Mouse (Mus musculus): ENCODE results near the gene C77080. TPM values are rescaled to one million over a fixed set of nuclear protein-coding genes. Genes with fewer than 3 reads are reported as not detected.
"Not testable (repeated sequence)": the region's sequence is repeated elsewhere in the genome, so short reads cannot be mapped to it uniquely, and the experiment has no call there.

Gene C77080
- polyA plus RNA-seq, 1 experiment from 2014 or later, result 3.6 TPM

GRCm38 (mm10) chr4:129220376-129221089 lies 40.7 kb downstream of the C77080 start:
- Histone ChIP-seq H3K27ac (ENCODE audit: low read depth, low read length) (no peak overlapping the region), H3K9me3 (replicated peaks; ENCODE audit: control insufficient read depth, low read length) (no peaks in the 10 kb centered on the region), H3K4me1 (ENCODE audit: control insufficient read depth, insufficient read depth, low read length) (peaks cover 4% of the 10 kb centered on the region; the same call in 1 of the 2 replicates), H3K9ac (ENCODE audit: low read length) (no peak overlapping the region), H3K4me3 (ENCODE audit: low read depth, low read length) (no peak overlapping the region), H3K36me3 (ENCODE audit: control insufficient read depth, insufficient read depth, low read length) (peaks cover 76% of the 10 kb centered on the region), H3K27me3 (replicated peaks; ENCODE audit: control insufficient read depth, insufficient read depth, low read length) (no peaks in the 10 kb centered on the region), H3K4me2 (ENCODE audit: low read length) (no peak overlapping the region)
- WGBS, result 77% methylated on average over 7 of the region's 7 CpGs
- DNase-seq (ENCODE audit: low spot score) (no peak), ATAC-seq (no peak)

GRCm38 (mm10) chr4:129219198-129219597 lies 42.0 kb downstream of the C77080 start:
- Histone ChIP-seq H3K36me3 (ENCODE audit: control insufficient read depth, insufficient read depth, low read length) (peaks cover 84% of the 10 kb centered on the region), H3K4me3 (ENCODE audit: low read depth, low read length) (no peak overlapping the region), H3K27ac (ENCODE audit: low read depth, low read length) (no peak overlapping the region), H3K9me3 (replicated peaks; ENCODE audit: control insufficient read depth, low read length) (no peaks in the 10 kb centered on the region), H3K27me3 (replicated peaks; ENCODE audit: control insufficient read depth, insufficient read depth, low read length) (no peaks in the 10 kb centered on the region), H3K4me2 (ENCODE audit: low read length) (no peak overlapping the region), H3K9ac (ENCODE audit: low read length) (no peak overlapping the region), H3K4me1 (ENCODE audit: control insufficient read depth, insufficient read depth, low read length) (peaks cover 4% of the 10 kb centered on the region; the same call in 1 of the 2 replicates)
- WGBS, result 84% methylated on average over 10 of the region's 10 CpGs
- DNase-seq (ENCODE audit: low spot score) (no peak), ATAC-seq (no peak)

GRCm38 (mm10) chr4:129218569-129219175 lies 42.5 kb downstream of the C77080 start:
- Histone ChIP-seq H3K27me3 (replicated peaks; ENCODE audit: control insufficient read depth, insufficient read depth, low read length) (no peaks in the 10 kb centered on the region), H3K36me3 (ENCODE audit: control insufficient read depth, insufficient read depth, low read length) (peaks cover 87% of the 10 kb centered on the region), H3K4me2 (ENCODE audit: low read length) (no peak overlapping the region), H3K27ac (ENCODE audit: low read depth, low read length) (no peak overlapping the region), H3K9me3 (replicated peaks; ENCODE audit: control insufficient read depth, low read length) (no peaks in the 10 kb centered on the region), H3K9ac (ENCODE audit: low read length) (no peak overlapping the region), H3K4me3 (ENCODE audit: low read depth, low read length) (no peak overlapping the region), H3K4me1 (ENCODE audit: control insufficient read depth, insufficient read depth, low read length) (peaks cover 4% of the 10 kb centered on the region; the same call in 1 of the 2 replicates)
- DNase-seq (ENCODE audit: low spot score), result no peak
- 83% methylated on average over 7 of the region's 7 CpGs for WGBS
- ATAC-seq, result no peak

- peaks cover 86% of the 10 kb centered on the region for H3K36me3 ChIP-seq (ENCODE audit: control insufficient read depth, insufficient read depth, low read length)
These were observed 48.7 kb downstream of the C77080 start for GRCm38 (mm10) chr4:129212486-129212885.

GRCm38 (mm10) chr4:129211461-129211860 lies 49.7 kb downstream of the C77080 start:
- H3K27me3 ChIP-seq (replicated peaks; ENCODE audit: control insufficient read depth, insufficient read depth, low read length), result no peaks in the 10 kb centered on the region
- H3K9ac ChIP-seq (ENCODE audit: low read length), result no peak overlapping the region
- ATAC-seq (no peak), DNase-seq (ENCODE audit: low spot score) (no peak)
- H3K4me2 ChIP-seq (ENCODE audit: low read length), result no peak overlapping the region
- no peak overlapping the region for H3K4me3 ChIP-seq (ENCODE audit: low read depth, low read length)
- no peaks in the 10 kb centered on the region for H3K9me3 ChIP-seq (replicated peaks; ENCODE audit: control insufficient read depth, low read length)
- no peaks in the 10 kb centered on the region for H3K4me1 ChIP-seq (ENCODE audit: control insufficient read depth, insufficient read depth, low read length)
- no peak overlapping the region for H3K27ac ChIP-seq (ENCODE audit: low read depth, low read length)
- 72% methylated on average over 4 of the region's 4 CpGs for WGBS
- peaks cover 86% of the 10 kb centered on the region for H3K36me3 ChIP-seq (ENCODE audit: control insufficient read depth, insufficient read depth, low read length)

More at GRCm38 (mm10) chr4:129212486-129212885, 48.7 kb downstream of the C77080 start:
- WGBS, result 74% methylated on average over 3 of the region's 3 CpGs
- H3K4me1 ChIP-seq (ENCODE audit: control insufficient read depth, insufficient read depth, low read length); H3K4me2 ChIP-seq (ENCODE audit: low read length); H3K9ac ChIP-seq (ENCODE audit: low read length); H3K27ac ChIP-seq (ENCODE audit: low read depth, low read length); H3K4me3 ChIP-seq (ENCODE audit: low read depth, low read length); H3K27me3 ChIP-seq (replicated peaks; ENCODE audit: control insufficient read depth, insufficient read depth, low read length); H3K9me3 ChIP-seq (replicated peaks; ENCODE audit: control insufficient read depth, low read length); DNase-seq (ENCODE audit: low spot score); ATAC-seq: not testable (repeated sequence)

- Histone ChIP-seq H3K4me1 (ENCODE audit: control insufficient read depth, insufficient read depth, low read length) (no peaks in the 10 kb centered on the region), H3K9me3 (replicated peaks; ENCODE audit: control insufficient read depth, low read length) (no peaks in the 10 kb centered on the region), H3K4me3 (ENCODE audit: low read depth, low read length) (no peak overlapping the region), H3K27ac (ENCODE audit: low read depth, low read length) (no peak overlapping the region), H3K4me2 (ENCODE audit: low read length) (no peak overlapping the region), H3K9ac (ENCODE audit: low read length) (no peak overlapping the region), H3K36me3 (ENCODE audit: control insufficient read depth, insufficient read depth, low read length) (peaks cover 86% of the 10 kb centered on the region), H3K27me3 (replicated peaks; ENCODE audit: control insufficient read depth, insufficient read depth, low read length) (no peaks in the 10 kb centered on the region)
- DNase-seq (ENCODE audit: low spot score) (peak; percentile 65), ATAC-seq (no peak)
- WGBS, result 60% methylated on average over 7 of the region's 7 CpGs
These were observed 51.7 kb downstream of the C77080 start for GRCm38 (mm10) chr4:129209504-129209903.

- H3K36me3 ChIP-seq (ENCODE audit: control insufficient read depth, insufficient read depth, low read length), result peaks cover 90% of the 10 kb centered on the region
- no peaks in the 10 kb centered on the region for H3K4me1 ChIP-seq (ENCODE audit: control insufficient read depth, insufficient read depth, low read length)
- ATAC-seq, result no peak
- no peak for DNase-seq (ENCODE audit: low spot score)
- no peak overlapping the region for H3K27ac ChIP-seq (ENCODE audit: low read depth, low read length)
- no peak overlapping the region for H3K4me3 ChIP-seq (ENCODE audit: low read depth, low read length)
- no peaks in the 10 kb centered on the region for H3K9me3 ChIP-seq (replicated peaks; ENCODE audit: control insufficient read depth, low read length)
- no peak overlapping the region for H3K4me2 ChIP-seq (ENCODE audit: low read length)
- H3K27me3 ChIP-seq (replicated peaks; ENCODE audit: control insufficient read depth, insufficient read depth, low read length), result no peaks in the 10 kb centered on the region
- WGBS, result 98% methylated on average over 8 of the region's 8 CpGs
- H3K9ac ChIP-seq (ENCODE audit: low read length), result no peak overlapping the region
These were observed 54.4 kb downstream of the C77080 start for GRCm38 (mm10) chr4:129206792-129207191.

GRCm38 (mm10) chr4:129204655-129205054 lies 56.5 kb downstream of the C77080 start:
- 93% methylated on average over 10 of the region's 10 CpGs for WGBS
- H3K9ac ChIP-seq (ENCODE audit: low read length), result no peak overlapping the region

GRCm38 (mm10) chr4:129197514-129197913 lies 63.7 kb downstream of the C77080 start:
- H3K4me3 ChIP-seq (ENCODE audit: low read depth, low read length), result no peak overlapping the region
- no peak for DNase-seq (ENCODE audit: low spot score)
- H3K9me3 ChIP-seq (replicated peaks; ENCODE audit: control insufficient read depth, low read length), result no peaks in the 10 kb centered on the region
- H3K27me3 ChIP-seq (replicated peaks; ENCODE audit: control insufficient read depth, insufficient read depth, low read length), result no peaks in the 10 kb centered on the region
- H3K4me1 ChIP-seq (ENCODE audit: control insufficient read depth, insufficient read depth, low read length), result no peaks in the 10 kb centered on the region
- H3K36me3 ChIP-seq (ENCODE audit: control insufficient read depth, insufficient read depth, low read length), result peaks cover 69% of the 10 kb centered on the region
- H3K27ac ChIP-seq (ENCODE audit: low read depth, low read length), result no peak overlapping the region
- no peak for ATAC-seq
- WGBS, result 97% methylated on average over 6 of the region's 6 CpGs
- no peak overlapping the region for H3K4me2 ChIP-seq (ENCODE audit: low read length)
- H3K9ac ChIP-seq (ENCODE audit: low read length), result no peak overlapping the region

More at GRCm38 (mm10) chr4:129204655-129205054, 56.5 kb downstream of the C77080 start:
- no peak for ATAC-seq
- Histone ChIP-seq H3K4me1 (ENCODE audit: control insufficient read depth, insufficient read depth, low read length) (no peaks in the 10 kb centered on the region), H3K4me3 (ENCODE audit: low read depth, low read length) (no peak overlapping the region), H3K27me3 (replicated peaks; ENCODE audit: control insufficient read depth, insufficient read depth, low read length) (no peaks in the 10 kb centered on the region), H3K9me3 (replicated peaks; ENCODE audit: control insufficient read depth, low read length) (no peaks in the 10 kb centered on the region), H3K27ac (ENCODE audit: low read depth, low read length) (no peak overlapping the region), H3K4me2 (ENCODE audit: low read length) (no peak overlapping the region), H3K36me3 (ENCODE audit: control insufficient read depth, insufficient read depth, low read length) (peaks cover 92% of the 10 kb centered on the region)
- no peak for DNase-seq (ENCODE audit: low spot score)

All from forebrain, embryonic 14.5 days (tissue).